Mouse (Mus musculus) Patski (cell line): ENCODE results near the gene Adamtsl4. TPM values are rescaled to one million over a fixed set of nuclear protein-coding genes. Genes with fewer than 3 reads are reported as not detected.

Source experiments
- ATAC-seq: fragments of 100-300 bp; one replicate; pipeline ENCODE4 v1.8.0; 2021
- CTCF ChIA-PET: fragments of 350-600 bp; sonication (Branson Sonifier 250); formaldehyde crosslinking; loops from one replicate; lab custom pipeline; 2022; ENCODE audit warnings: inconsistent platforms; lab: Charles Lee
- POLR2A ChIA-PET: fragments of 350-600 bp; sonication (Branson Sonifier 250); formaldehyde crosslinking; loops from one replicate; lab custom pipeline; 2022; ENCODE audit warnings: antibody characterized with exemption, inconsistent platforms; lab: Charles Lee
- DNase-seq: peaks from one replicate; pipeline ENCODE4 v3.0.0-alpha.2; 2011; ENCODE audit warnings: low read depth, low spot score
- H3K27me3 ChIP-seq: fragments of 371-371 bp; one replicate; pipeline ENCODE4 v1.5.1; 2021
- CTCF ChIP-seq: fragments of 100-300 bp; IDR thresholded peaks from one replicate; pipeline ENCODE4 v1.5.1; 2021
- in situ Hi-C: fragments of 300-500 bp; cut with MboI; formaldehyde crosslinking; loops from 3 replicates; pipeline ENCODE4 v1.11.1; 2018; ENCODE audit warnings: low pct_unique_long_range_greater_than_20kb, mixed read lengths
- polyA plus RNA-seq: library from polyadenylated mRNA; unstranded; gene quantifications from one replicate; pipeline ENCODE4 v1.2.3, GENCODE M21; 2021

Adamtsl4 gene
- polyA plus RNA-seq, 1 experiment from 2014 or later = 39.5 TPM

- TF ChIP-seq CTCF = no peak
- H3K27me3 ChIP-seq = no peaks in the 10 kb centered on the region
- in situ Hi-C loops = no loop called here
- DNase-seq = no peak
- POLR2A ChIA-PET = no interaction called here
- CTCF ChIA-PET = no interaction called here
- no peak for ATAC-seq
Observed at GRCm38 (mm10) chr3:95631304-95631703, 56.4 kb downstream of the Adamtsl4 start.

DNA sequence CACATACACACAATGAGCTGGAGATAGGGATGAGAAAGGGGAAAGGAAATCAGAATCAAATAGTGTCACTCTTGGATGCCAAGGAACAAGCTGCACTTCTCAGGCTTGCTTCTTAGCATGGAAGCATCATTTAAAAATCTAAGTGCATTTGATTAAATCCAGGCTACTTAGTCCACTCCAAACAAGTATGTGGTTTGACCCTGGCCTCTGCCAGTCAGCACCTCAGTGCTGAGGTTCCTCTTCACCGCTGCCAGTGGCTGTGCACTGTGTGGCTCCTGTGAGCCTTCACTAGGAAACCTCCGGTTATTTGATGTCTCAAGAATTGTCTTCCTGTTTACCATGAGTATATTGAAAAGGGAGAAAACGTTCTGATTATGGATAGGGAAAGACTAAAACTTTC, 56.9 kb downstream of the Adamtsl4 start:
- POLR2A ChIA-PET = no interaction called here
- CTCF ChIA-PET = no interaction called here
- no peak for ATAC-seq
- no peaks in the 10 kb centered on the region for H3K27me3 ChIP-seq
- in situ Hi-C loops = no loop called here
- no peak for DNase-seq
- TF ChIP-seq CTCF = no peak

DNA sequence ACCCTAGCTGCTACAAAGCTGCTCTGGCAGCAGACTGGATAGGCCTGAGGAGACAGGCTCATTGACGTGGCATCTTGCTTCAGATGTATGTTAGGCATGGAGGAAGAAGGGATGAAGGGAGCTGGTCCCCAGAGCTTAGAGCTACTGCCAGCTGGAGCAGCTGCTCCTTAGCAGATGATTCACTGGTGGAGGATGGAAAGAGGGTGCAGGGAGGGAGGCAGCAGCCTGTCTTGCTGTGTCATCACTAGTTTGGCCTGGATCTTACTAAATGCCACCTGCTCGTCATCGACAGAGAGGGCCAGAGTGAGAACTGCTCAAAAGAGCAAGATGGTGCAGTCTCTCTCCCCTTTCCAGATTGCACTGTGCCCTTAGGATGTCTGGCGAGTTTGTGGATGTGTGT, 58.0 kb downstream of the Adamtsl4 start:
- DNase-seq (no peak), ATAC-seq (no peak)
- ChIA-PET POLR2A (interaction anchor here (2.3 kb wide), 1 partner anchor 21 kb away, joined by 5 read pairs; no protein-coding TSS in a partner anchor), CTCF (interaction anchor here (1.9 to 2.3 kb wide), 2 partner anchors 21 to 46 kb away, joined by 6 read pairs; no protein-coding TSS in a partner anchor)
- in situ Hi-C loops = no loop called here
- TF ChIP-seq CTCF = no peak
- no peaks in the 10 kb centered on the region for H3K27me3 ChIP-seq

DNA sequence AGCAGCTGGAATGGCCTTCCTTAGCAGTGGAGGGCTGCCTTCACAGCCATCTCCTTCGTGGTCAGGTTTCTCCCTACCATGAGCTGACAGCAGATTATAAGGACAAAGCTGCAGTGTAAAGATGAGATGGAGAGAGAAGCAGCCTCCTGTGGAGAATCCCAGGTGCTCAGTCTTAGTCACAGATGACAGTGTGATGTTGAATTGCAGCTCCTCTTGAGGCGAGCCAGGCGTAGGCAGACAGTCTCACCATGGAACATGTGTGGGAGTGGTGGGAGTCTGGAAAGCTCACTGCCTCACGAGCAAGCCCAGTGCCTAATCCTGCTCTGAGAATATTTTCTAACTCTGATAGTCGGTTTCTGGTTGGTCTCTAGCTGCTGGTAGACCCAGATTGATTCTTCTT, 60.0 kb downstream of the Adamtsl4 start:
- no peak for DNase-seq
- in situ Hi-C loops = no loop called here
- POLR2A ChIA-PET = interaction anchor here (0.6 to 2.3 kb wide), 4 partner anchors 12 to 61 kb away, joined by 3 to 5 read pairs (median 4); partner anchors contain the start of gene Mcl1
- CTCF ChIA-PET = interaction anchor here (0.8 to 2.3 kb wide), 4 partner anchors 10 to 49 kb away, joined by 4 to 6 read pairs (median 5); no protein-coding TSS in a partner anchor
- ATAC-seq = no peak
- no peaks in the 10 kb centered on the region for H3K27me3 ChIP-seq
- TF ChIP-seq CTCF = no peak

Other genes starting within 250 kb of the Adamtsl4 start
- gene Ctsk, start 188.7 kb downstream of the Adamtsl4 start, polyA plus RNA-seq = 1.1 TPM
- not detected for gene Ctss, start 161.1 kb downstream of the Adamtsl4 start, polyA plus RNA-seq
- not detected for gene Hormad1, start 128.2 kb downstream of the Adamtsl4 start, polyA plus RNA-seq
- gene Golph3l, start 99.0 kb downstream of the Adamtsl4 start, polyA plus RNA-seq = 46.9 TPM
- gene Ensa, start 62.9 kb downstream of the Adamtsl4 start, polyA plus RNA-seq = 142 TPM
- gene Mcl1, start 29.1 kb downstream of the Adamtsl4 start, polyA plus RNA-seq = 169 TPM
- gene Ecm1, start 51.7 kb upstream of the Adamtsl4 start, polyA plus RNA-seq = 64.9 TPM
- 58.1 TPM for gene Tars2, start 72.3 kb upstream of the Adamtsl4 start, polyA plus RNA-seq
- 35.3 TPM for gene Rprd2, start 130.9 kb upstream of the Adamtsl4 start, polyA plus RNA-seq
- 48.9 TPM for gene Prpf3, start 168.0 kb upstream of the Adamtsl4 start, polyA plus RNA-seq
- 354 TPM for gene Mrps21, start 183.6 kb upstream of the Adamtsl4 start, polyA plus RNA-seq
- 6.8 TPM for gene Ciart, start 194.3 kb upstream of the Adamtsl4 start, polyA plus RNA-seq
- 0.67 TPM for gene BC028528, start 204.1 kb upstream of the Adamtsl4 start, polyA plus RNA-seq
- 297 TPM for gene Aph1a, start 206.1 kb upstream of the Adamtsl4 start, polyA plus RNA-seq
- gene Car14, start 216.8 kb upstream of the Adamtsl4 start, polyA plus RNA-seq = 1.2 TPM
- gene Anp32e, start 241.3 kb upstream of the Adamtsl4 start, polyA plus RNA-seq = 224 TPM